ENCODE assay signal across 8 mouse cellular contexts in genomic region chr10:78351564-78351886, GRCm38 (mm10). TPM values are rescaled to one million over a fixed set of nuclear protein-coding genes. Genes with fewer than 3 reads are reported as not detected.
DNase-seq lines count a peak whose midpoint lies in the region; ATAC-seq and TF ChIP-seq lines count a peak whose summit lies in the region.

No protein-coding gene starts in this region.

- 3% methylated on average over 13 of the region's 13 CpGs for WGBS in lung, adult 2 months
- WGBS in embryonic facial prominence, embryonic 12.5 days: 2% methylated on average over 13 of the region's 13 CpGs
- under 1% methylated on average over 13 of the region's 13 CpGs for WGBS in intestine, postnatal 0 days
- WGBS in midbrain, embryonic 15.5 days: 2% methylated on average over 13 of the region's 13 CpGs

- no peak for ATAC-seq in embryonic facial prominence, embryonic 12.5 days (ENCODE audit: insufficient number of reproducible peaks, insufficient read depth, low FRiP score, low TSS enrichment)
- ATAC-seq in intestine, postnatal 0 days: peak; percentile 15
- no peak; the same call in 1 of the 2 replicates for ATAC-seq in midbrain, embryonic 15.5 days (replicated peaks)
- ATAC-seq in megakaryocyte progenitor cell, adult 5-6 weeks (replicated peaks; ENCODE audit: poor library complexity): no peak

- peak overlapping the region; percentile 82 for H3K4me2 ChIP-seq in embryonic facial prominence, embryonic 12.5 days (replicated peaks)
- H3K4me2 ChIP-seq in intestine, postnatal 0 days (replicated peaks; ENCODE audit: low read depth): peak overlapping the region; percentile 90
- H3K4me2 ChIP-seq in midbrain, embryonic 15.5 days: peak overlapping the region; percentile 81

- DNase-seq in lung, adult 2 months: no peak
- DNase-seq in lung, postnatal 10 days: no peak
- DNase-seq in urinary bladder, adult 2 months (ENCODE audit: low spot score): no peak
- no peak for DNase-seq in urinary bladder, postnatal 14 days (ENCODE audit: low spot score)

- H3K9me3 ChIP-seq in embryonic facial prominence, embryonic 12.5 days: no peaks in the 10 kb centered on the region
- H3K9me3 ChIP-seq in intestine, postnatal 0 days (ENCODE audit: control insufficient read depth): no peaks in the 10 kb centered on the region
- no peaks in the 10 kb centered on the region for H3K9me3 ChIP-seq in midbrain, embryonic 15.5 days

- H3K4me1 ChIP-seq in lung, adult 2 months (ENCODE audit: control insufficient read depth, insufficient read depth, low read length): peaks cover 11% of the 10 kb centered on the region; the same call in 1 of the 2 replicates
- H3K4me1 ChIP-seq in embryonic facial prominence, embryonic 12.5 days: peaks cover 21% of the 10 kb centered on the region
- 0 out of 2 replicates have a peak, but pooled peaks cover 4% of the 10 kb centered on the region for H3K4me1 ChIP-seq in intestine, postnatal 0 days (replicated peaks; ENCODE audit: control insufficient read depth, insufficient read depth, low read length)
- peaks cover 30% of the 10 kb centered on the region for H3K4me1 ChIP-seq in midbrain, embryonic 15.5 days

- no peaks in the 10 kb centered on the region for H3K36me3 ChIP-seq in embryonic facial prominence, embryonic 12.5 days
- H3K36me3 ChIP-seq in intestine, postnatal 0 days (ENCODE audit: control insufficient read depth, insufficient read depth): no peaks in the 10 kb centered on the region; the same call in 1 of the 2 replicates
- H3K36me3 ChIP-seq in midbrain, embryonic 15.5 days (replicated peaks): no peaks in the 10 kb centered on the region

- TF ChIP-seq POLR2A in lung, adult 2 months (IDR thresholded peaks at IDR 0.05; ENCODE audit: borderline replicate concordance, extremely low read depth, low read depth, low read length): no peak

- no peak for TF ChIP-seq CTCF in lung, adult 2 months (IDR thresholded peaks at IDR 0.05; ENCODE audit: insufficient read depth, low read length)
- no peak for TF ChIP-seq CTCF in intestine, postnatal 0 days (IDR thresholded peaks at IDR 0.05; ENCODE audit: low read depth)

- no peak overlapping the region for H3K27ac ChIP-seq in embryonic facial prominence, embryonic 12.5 days
- H3K27ac ChIP-seq in intestine, postnatal 0 days (ENCODE audit: low read depth, low read length): peak overlapping the region; percentile 96
- peak overlapping the region; percentile 80 for H3K27ac ChIP-seq in midbrain, embryonic 15.5 days

- H3K4me3 ChIP-seq in lung, adult 2 months (replicated peaks; ENCODE audit: extremely low read depth, low read depth, low read length): peak overlapping the region; percentile 70
- H3K4me3 ChIP-seq in embryonic facial prominence, embryonic 12.5 days: peak overlapping the region; percentile 93
- peak overlapping the region; percentile 78 for H3K4me3 ChIP-seq in intestine, postnatal 0 days (ENCODE audit: low read depth, low read length)
- H3K4me3 ChIP-seq in midbrain, embryonic 15.5 days: peak overlapping the region; percentile 70

- no peaks in the 10 kb centered on the region for H3K27me3 ChIP-seq in embryonic facial prominence, embryonic 12.5 days
- 0 out of 2 replicates have a peak, but pooled peaks cover 3% of the 10 kb centered on the region for H3K27me3 ChIP-seq in intestine, postnatal 0 days (replicated peaks; ENCODE audit: control insufficient read depth, insufficient read depth, low read length)
- no peaks in the 10 kb centered on the region for H3K27me3 ChIP-seq in midbrain, embryonic 15.5 days (replicated peaks)

- peak overlapping the region; percentile 96 for H3K9ac ChIP-seq in embryonic facial prominence, embryonic 12.5 days
- H3K9ac ChIP-seq in intestine, postnatal 0 days (ENCODE audit: low read depth, low read length): peak overlapping the region; percentile 98
- peak overlapping the region; percentile 91 for H3K9ac ChIP-seq in midbrain, embryonic 15.5 days

RNA-seq across cellular contexts. Expression of gene Agpat3, which starts 0.8 kb away (rescaled TPM):
- polyA plus RNA-seq in lung, adult 2 months (2012; rRNA removed): 209 and 247 TPM in 2 replicates
- polyA plus RNA-seq in embryonic facial prominence, embryonic 12.5 days (2016; fragmentation: Nextera tagmentation; extraction: Ambion mirVana): 54.1 and 56.4 TPM in 2 replicates
- 277 and 284 TPM in 2 replicates for polyA plus RNA-seq in intestine, postnatal 0 days (2015; fragmentation: Nextera tagmentation; extraction: Ambion mirVana)
- polyA plus RNA-seq in midbrain, embryonic 15.5 days (2015; fragmentation: Nextera tagmentation; extraction: Ambion mirVana): 73.4 and 77.7 TPM in 2 replicates
- 75.1 and 81.3 TPM in 2 replicates for polyA plus RNA-seq in urinary bladder, adult 2 months (2012; rRNA removed)
- 2.7 and 3.1 TPM in 2 replicates for total RNA-seq in megakaryocyte progenitor cell, adult 5-6 weeks (2015)
- 1.8 and 4.1 TPM in 2 replicates for total RNA-seq in megakaryocyte progenitor cell, adult 5-6 weeks (2017)
